Mouse (Mus musculus): Measurements from ENCODE around the gene Plscr1.

Plscr1 gene

DNA sequence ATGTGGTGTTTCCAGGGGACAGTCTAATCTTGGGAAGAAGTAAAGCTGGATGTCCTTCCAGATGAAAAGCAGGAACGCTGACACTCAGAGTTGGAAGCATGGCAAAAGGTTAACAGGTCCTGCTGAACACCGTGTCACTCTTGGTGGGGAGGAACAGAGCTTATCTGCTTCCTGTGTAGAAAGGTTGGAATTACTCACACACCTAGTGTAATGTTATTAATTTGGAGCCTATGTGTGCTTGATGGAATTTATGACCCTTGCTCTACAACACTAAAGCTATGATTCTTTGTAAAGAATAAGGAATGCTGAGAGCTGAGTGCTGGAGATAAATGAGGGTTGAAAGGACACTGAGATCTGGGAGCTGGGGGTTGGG is 19.7 kb upstream of the Plscr1 start:
- no peaks in the 10 kb centered on the region for H3K36me3 ChIP-seq (ENCODE audit: control insufficient read depth, insufficient read depth, low read length, poor library complexity, severe bottlenecking)
- DNase-seq (ENCODE audit: low read depth, low spot score) = no peak
- no peaks in the 10 kb centered on the region for H3K27me3 ChIP-seq (ENCODE audit: control insufficient read depth, insufficient read depth, low read length, poor library complexity, severe bottlenecking)

DNA sequence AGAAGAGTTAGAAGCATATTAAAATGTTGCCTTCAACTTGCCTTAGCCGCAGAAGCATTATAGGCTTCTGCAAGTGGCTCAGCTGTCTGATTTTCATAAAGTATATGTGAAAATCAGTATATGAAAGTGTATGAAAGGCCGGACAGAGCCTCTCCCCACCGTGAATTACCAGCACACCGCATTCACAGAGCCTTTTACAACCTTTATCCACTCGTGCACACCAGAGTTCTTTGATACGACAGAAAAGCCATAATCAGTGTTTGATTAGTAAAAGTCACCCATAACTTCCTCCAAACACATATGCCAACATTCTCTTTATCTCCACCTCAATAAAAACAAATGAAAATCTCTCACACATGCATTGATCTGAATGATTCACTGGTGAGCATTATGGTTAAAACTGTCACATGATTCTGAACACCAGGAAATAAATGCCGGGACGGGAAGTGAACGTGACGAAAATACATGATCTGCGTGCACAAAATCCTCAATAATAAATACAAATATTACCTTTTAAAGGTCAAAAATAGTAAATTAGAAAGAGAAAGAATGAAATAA is 14.6 kb upstream of the Plscr1 start:
- Histone ChIP-seq H3K27me3 (ENCODE audit: control insufficient read depth, insufficient read depth, low read length, poor library complexity, severe bottlenecking) (no peaks in the 10 kb centered on the region), H3K36me3 (ENCODE audit: control insufficient read depth, insufficient read depth, low read length, poor library complexity, severe bottlenecking) (no peaks in the 10 kb centered on the region)
- DNase-seq (ENCODE audit: low read depth, low spot score) = no peak

DNA sequence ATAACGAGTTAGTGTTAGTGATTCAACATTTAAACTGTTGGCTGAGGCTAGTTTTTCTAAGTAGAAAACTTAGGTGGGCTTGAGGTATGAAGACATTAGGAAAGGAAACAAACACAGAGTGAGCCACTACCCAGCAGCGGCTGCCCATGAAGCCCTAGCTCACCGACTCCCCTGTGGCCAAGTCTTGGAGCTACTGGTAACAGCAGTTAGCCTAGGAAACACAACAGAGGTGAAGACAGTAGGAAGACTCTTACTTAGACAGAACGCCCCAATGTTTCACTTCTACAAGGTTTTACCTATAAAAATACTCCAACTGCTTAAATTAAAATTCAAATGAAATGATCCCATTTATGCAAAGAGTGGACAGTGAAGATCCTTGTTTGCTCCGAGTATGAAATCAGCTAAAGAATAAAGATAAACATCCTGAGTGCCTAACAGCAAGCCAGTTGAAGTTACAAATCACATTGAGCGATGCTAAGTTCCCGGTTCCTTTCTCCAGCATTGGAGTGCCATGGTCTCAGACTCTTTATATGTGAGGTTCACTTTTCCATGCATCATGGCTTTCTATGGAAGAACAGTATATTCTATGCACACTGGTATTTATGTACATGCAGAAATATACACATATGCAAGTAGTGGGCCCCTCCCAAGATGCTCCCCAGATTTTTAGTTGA is 640 bp upstream of the Plscr1 start:
- no peak for DNase-seq (ENCODE audit: low read depth, low spot score)
- H3K27me3 ChIP-seq (ENCODE audit: control insufficient read depth, insufficient read depth, low read length, poor library complexity, severe bottlenecking) = no peaks in the 10 kb centered on the region
- H3K36me3 ChIP-seq (ENCODE audit: control insufficient read depth, insufficient read depth, low read length, poor library complexity, severe bottlenecking) = no peaks in the 10 kb centered on the region

DNA sequence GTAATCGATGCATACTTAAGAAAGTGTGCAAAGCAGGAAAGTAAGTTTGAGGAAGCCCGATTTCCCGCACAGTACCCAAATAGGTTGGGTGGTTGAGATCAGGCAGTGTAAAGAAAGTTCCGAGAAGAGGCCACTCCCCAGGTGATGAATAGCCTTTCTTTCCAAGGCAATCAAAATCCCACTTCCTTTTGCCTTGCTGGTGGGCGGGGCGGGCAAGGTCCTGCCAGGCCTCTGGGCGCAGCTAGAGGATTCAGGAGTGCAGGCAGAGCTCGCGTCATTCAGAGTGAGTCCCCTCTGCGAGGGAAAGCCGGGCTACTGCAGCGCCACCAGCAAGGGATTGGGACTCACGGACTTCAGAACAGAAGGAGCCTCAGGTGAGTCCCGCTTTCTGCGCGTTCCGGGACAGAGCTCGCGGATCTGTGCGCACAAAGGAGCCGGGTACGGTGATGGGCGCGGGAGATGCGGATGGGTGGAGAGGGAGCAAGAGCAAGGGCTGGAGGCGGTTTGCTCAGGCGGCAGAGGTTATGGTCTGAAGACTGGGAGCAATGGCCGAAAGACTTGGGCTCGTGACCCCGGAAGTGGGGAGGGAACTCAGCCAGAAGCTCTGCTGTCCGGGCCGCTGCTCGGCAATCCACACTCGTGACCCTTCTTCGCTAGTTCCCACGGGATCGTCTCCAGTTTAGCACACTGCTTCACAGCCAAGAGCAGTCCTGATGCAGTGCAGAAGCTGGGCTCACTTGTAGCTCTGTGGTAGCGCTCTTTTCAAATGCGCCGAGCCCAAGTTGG is 630 bp downstream of the Plscr1 start:
- H3K27me3 ChIP-seq (ENCODE audit: control insufficient read depth, insufficient read depth, low read length, poor library complexity, severe bottlenecking) = no peaks in the 10 kb centered on the region
- H3K36me3 ChIP-seq (ENCODE audit: control insufficient read depth, insufficient read depth, low read length, poor library complexity, severe bottlenecking) = no peaks in the 10 kb centered on the region
- DNase-seq (ENCODE audit: low read depth, low spot score) = peak; percentile 54

DNA sequence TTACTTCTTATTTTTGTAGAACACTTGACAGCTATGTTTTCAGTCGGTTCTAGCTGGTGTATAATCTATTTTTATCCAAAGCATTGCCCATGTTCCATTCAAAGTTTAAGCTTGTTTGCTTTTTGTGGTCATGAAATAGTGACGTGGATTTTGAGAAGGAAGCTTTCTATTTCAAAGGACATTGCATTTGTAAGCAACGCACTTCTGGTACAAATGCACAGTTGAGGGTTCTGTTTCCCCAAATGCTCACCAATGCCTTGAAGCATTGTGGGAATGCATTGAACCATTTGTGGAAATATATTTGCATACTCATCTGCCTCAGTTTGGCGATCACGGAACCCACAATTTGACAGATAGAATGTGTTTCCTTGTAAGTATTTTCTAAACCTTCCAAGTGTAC is 3.2 kb downstream of the Plscr1 start:
- Histone ChIP-seq H3K27me3 (ENCODE audit: control insufficient read depth, insufficient read depth, low read length, poor library complexity, severe bottlenecking) (no peaks in the 10 kb centered on the region), H3K36me3 (ENCODE audit: control insufficient read depth, insufficient read depth, low read length, poor library complexity, severe bottlenecking) (no peaks in the 10 kb centered on the region)
- DNase-seq (ENCODE audit: low read depth, low spot score) = peak; percentile 64

DNA sequence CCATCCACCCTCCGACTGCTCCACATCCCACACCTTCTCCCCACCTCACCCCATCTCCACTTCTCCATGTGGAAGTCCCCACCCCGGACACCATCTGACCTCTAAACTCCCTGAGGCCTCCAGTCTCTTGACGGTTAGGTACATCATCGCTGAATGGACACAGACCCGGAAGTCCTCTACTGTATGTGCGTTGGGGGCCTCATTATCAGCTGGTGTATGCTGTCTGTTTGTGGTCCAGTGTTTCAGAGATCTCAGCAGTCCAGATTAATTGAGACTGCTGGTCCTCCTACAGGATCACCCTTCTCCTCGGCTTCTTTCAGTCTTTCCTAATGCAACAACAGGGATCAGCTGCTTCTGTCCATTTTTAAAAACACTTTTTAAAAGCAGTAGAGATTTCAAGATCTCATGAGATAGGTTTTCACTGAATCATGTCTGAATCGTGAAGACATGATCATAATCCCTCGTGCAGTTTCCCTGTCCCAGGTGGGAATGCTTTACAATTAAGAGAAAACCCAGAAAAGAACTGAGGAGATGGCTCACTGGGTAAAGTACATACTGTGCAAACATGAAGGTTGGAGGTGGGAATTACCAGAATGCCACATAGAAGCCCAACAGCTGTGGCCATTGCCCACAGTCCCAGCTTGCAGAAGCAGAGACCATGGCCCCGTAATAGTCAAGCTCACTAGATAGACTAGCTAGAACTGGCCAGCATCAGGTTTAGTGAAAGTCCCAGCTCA is 4.2 kb downstream of the Plscr1 start:
- DNase-seq (ENCODE audit: low read depth, low spot score) = no peak
- H3K36me3 ChIP-seq (ENCODE audit: control insufficient read depth, insufficient read depth, low read length, poor library complexity, severe bottlenecking) = no peaks in the 10 kb centered on the region
- no peaks in the 10 kb centered on the region for H3K27me3 ChIP-seq (ENCODE audit: control insufficient read depth, insufficient read depth, low read length, poor library complexity, severe bottlenecking)

DNA sequence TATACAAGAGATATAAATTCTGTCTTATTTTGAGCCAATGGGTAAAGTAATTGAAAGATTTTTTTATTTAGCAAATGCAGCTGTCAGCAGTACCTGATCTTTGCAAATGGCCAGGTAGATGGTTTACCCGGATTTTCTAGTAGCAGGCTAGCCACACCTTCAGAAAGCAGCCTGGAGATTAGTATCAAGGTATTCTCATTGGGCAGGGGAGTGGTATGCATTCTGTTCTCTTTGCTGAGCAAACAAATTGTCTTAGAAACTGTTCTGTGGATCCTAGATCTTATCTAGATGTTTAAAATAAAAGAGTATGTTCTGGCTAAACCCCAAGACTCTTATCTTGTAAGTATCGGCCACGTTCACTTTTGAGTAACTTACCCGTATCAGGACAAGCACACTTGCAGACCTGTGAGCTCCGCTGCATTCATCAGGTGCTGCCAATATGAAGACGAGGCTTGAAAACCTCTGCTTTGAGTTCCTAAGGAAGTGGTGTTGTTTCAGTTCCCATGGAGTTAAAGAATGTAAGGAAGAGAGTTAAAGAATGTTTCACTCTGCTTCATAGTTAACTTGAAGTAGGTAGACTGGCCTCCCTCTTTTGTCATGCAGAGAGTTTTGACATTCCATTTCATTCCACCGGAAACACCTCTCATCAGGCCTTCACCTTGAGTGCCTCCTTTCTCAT is 11.1 kb downstream of the Plscr1 start:
- Histone ChIP-seq H3K27me3 (ENCODE audit: control insufficient read depth, insufficient read depth, low read length, poor library complexity, severe bottlenecking) (no peaks in the 10 kb centered on the region), H3K36me3 (ENCODE audit: control insufficient read depth, insufficient read depth, low read length, poor library complexity, severe bottlenecking) (no peaks in the 10 kb centered on the region)
- no peak for DNase-seq (ENCODE audit: low read depth, low spot score)

DNA sequence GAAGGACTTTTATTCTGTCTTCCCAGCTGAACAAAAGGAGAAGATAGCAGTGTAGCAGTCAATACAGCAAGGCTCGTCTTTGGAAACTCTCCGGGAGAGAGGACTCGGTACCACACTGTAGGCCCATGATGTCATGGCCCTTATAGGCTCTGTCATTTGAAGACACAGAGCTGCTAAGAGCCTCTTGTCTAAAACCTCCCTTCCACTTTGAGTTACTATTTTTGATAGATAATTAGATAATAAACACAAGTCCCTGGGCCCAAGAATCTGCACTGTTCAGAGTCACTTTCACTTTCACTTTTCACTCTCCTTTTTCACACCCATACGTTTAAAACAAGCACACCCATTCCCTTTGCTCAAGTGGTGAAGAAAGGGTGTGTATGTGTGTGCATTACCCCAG is 16.2 kb downstream of the Plscr1 start:
- no peak for DNase-seq (ENCODE audit: low read depth, low spot score)
- Histone ChIP-seq H3K27me3 (ENCODE audit: control insufficient read depth, insufficient read depth, low read length, poor library complexity, severe bottlenecking) (no peaks in the 10 kb centered on the region), H3K36me3 (ENCODE audit: control insufficient read depth, insufficient read depth, low read length, poor library complexity, severe bottlenecking) (no peaks in the 10 kb centered on the region)

DNA sequence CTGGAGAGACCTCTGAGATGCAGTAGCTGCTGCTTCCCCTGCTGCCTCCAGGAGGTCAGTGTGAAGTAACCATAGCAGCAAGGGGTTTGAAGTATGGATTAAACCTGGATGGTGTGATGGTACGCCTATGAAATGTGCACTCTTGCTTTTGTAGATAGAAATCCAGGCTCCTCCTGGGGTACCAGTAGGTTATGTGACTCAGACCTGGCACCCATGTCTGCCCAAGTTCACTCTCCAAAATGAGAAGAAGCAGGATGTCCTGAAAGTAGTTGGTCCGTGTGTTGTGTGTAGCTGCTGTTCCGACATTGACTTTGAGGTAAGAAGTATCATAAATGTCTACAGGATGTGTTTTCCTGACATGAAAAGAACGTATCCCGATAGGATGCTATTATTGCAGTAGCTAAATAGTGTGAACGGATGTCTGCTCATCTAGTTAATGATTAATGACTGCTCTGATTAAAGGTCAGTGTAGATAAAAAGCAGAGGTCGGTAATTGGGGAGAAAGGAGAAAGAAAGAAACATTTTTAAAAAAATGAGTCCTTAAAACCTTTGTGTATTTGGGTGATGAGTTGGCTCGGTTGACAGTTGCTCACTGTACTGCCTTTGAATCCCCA is 17.1 kb downstream of the Plscr1 start:
- no peaks in the 10 kb centered on the region for H3K27me3 ChIP-seq (ENCODE audit: control insufficient read depth, insufficient read depth, low read length, poor library complexity, severe bottlenecking)
- H3K36me3 ChIP-seq (ENCODE audit: control insufficient read depth, insufficient read depth, low read length, poor library complexity, severe bottlenecking) = no peaks in the 10 kb centered on the region
- DNase-seq (ENCODE audit: low read depth, low spot score) = no peak

DNA sequence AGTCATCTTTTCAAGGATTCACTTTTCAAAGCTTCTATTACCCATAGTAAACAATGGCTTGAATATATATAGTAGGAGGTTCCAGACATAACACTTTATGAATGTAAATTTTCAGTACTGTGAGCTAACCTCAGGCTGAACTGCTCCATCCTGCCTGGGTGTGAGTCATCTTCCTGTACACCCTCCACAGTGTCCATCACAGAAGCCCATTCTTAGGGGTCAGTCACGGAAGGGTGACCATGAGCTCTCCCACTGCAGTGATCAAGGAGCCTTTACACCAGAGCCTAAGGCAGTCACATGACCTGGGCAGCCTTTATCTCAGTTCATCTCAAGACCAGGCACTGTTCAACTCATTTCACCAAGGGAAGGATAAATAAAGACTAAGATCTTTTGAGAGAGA is 18.2 kb downstream of the Plscr1 start:
- DNase-seq (ENCODE audit: low read depth, low spot score) = no peak

DNA sequence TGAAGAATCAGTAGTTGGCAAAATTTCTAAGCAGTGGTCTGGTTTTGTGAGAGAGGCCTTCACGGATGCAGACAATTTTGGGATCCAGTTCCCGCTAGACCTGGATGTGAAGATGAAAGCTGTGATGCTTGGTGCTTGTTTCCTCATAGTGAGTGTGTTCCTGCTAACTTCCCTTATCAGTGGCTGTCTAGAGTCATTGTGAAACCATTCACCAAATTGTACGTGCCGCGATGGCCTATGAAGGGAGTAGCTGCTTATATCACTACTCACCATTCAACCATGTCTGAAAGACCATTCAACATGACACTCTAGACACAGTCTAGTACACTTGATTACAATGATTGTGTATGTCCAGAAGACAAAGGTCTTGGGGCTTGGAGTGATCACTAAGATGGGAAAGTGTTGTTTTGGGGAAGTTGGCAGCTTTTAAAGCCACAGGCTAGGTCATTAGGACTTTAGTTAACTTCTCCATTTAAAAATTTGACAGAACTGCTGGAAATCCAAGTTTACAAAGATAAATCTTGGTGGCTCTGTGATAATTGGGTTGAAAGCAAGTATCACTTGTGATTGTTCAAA is 20.4 kb downstream of the Plscr1 start:
- peak; percentile 8 for DNase-seq (ENCODE audit: low read depth, low spot score)
- H3K36me3 ChIP-seq (ENCODE audit: control insufficient read depth, insufficient read depth, low read length, poor library complexity, severe bottlenecking) = no peaks in the 10 kb centered on the region; the same call in 1 of the 2 replicates
- no peaks in the 10 kb centered on the region for H3K27me3 ChIP-seq (ENCODE audit: control insufficient read depth, insufficient read depth, low read length, poor library complexity, severe bottlenecking)

More for the DNA sequence above, 18.2 kb downstream of the Plscr1 start:
- Histone ChIP-seq H3K36me3 (ENCODE audit: control insufficient read depth, insufficient read depth, low read length, poor library complexity, severe bottlenecking) (no peaks in the 10 kb centered on the region), H3K27me3 (ENCODE audit: control insufficient read depth, insufficient read depth, low read length, poor library complexity, severe bottlenecking) (no peaks in the 10 kb centered on the region)

DNA sequence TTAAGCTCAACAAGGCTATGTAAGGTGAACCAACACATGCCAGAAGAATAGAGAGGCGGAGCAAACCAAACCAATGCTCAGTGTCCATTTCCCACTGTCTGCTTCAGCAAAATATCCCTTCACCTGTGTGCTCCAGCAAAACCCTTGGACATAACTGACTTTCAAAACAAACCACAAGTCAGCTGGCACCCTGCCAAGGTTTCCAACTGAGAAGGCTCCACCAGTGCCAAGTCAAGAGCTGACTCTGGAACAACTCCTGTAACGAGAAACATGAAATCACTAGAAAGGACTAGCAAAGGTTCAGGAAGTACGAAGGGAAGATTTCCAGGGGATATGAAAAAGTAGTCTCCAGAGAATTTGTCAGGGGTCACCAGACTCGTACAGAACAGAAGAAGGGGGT is 21.4 kb downstream of the Plscr1 start:
- Histone ChIP-seq H3K27me3 (ENCODE audit: control insufficient read depth, insufficient read depth, low read length, poor library complexity, severe bottlenecking) (no peaks in the 10 kb centered on the region), H3K36me3 (ENCODE audit: control insufficient read depth, insufficient read depth, low read length, poor library complexity, severe bottlenecking) (no peaks in the 10 kb centered on the region; the same call in 1 of the 2 replicates)
- no peak for DNase-seq (ENCODE audit: low read depth, low spot score)

DNA sequence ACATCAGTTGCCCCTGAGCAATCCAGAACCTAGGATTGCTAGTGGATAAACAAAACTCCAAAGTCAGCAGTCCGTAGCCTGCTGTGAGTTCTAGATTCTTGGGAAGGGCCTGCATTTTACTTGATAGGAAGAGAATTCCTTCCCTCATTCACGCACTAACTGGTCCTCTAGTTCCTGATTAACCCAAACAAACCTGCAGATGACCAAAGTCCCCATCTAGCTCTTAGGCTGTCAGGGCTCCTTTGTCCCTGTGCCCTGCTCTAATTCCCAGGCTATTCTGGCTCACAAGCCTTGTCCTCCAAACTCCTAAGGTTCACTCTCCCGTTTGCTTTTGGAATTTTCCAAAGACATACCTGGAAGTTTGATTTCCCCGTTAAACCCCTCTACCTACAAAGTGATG is 23.1 kb downstream of the Plscr1 start:
- no peaks in the 10 kb centered on the region; the same call in 1 of the 2 replicates for H3K36me3 ChIP-seq (ENCODE audit: control insufficient read depth, insufficient read depth, low read length, poor library complexity, severe bottlenecking)
- no peaks in the 10 kb centered on the region for H3K27me3 ChIP-seq (ENCODE audit: control insufficient read depth, insufficient read depth, low read length, poor library complexity, severe bottlenecking)
- DNase-seq (ENCODE audit: low read depth, low spot score) = no peak

DNA sequence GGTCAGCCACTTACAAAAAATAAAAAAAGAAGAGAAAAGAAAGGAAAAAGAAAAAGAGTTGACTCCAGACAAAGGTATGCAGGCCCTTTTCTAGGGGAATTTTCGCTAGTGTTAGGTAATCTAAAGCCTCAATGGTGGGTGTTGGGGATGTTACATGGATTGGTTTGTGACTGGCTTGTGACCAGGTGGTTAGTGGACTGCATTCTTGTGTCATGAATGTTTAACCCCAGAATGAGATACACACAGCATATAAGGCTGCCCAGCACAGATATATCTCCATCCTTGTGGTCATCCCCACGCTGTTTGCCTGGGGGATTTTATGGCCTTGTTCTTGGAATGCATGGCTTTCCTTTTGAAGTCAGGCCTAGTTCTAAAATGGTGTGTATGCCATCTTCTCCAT is 23.7 kb downstream of the Plscr1 start:
- H3K36me3 ChIP-seq (ENCODE audit: control insufficient read depth, insufficient read depth, low read length, poor library complexity, severe bottlenecking) = no peaks in the 10 kb centered on the region; the same call in 1 of the 2 replicates
- H3K27me3 ChIP-seq (ENCODE audit: control insufficient read depth, insufficient read depth, low read length, poor library complexity, severe bottlenecking) = no peaks in the 10 kb centered on the region
- DNase-seq (ENCODE audit: low read depth, low spot score) = no peak
